Mouse (Mus musculus): ENCODE data around the gene Fkbp5.
"Not testable (repeated sequence)": the region's sequence is repeated elsewhere in the genome, so short reads cannot be mapped to it uniquely, and the experiment has no call there.

The Fkbp5 gene

DNA sequence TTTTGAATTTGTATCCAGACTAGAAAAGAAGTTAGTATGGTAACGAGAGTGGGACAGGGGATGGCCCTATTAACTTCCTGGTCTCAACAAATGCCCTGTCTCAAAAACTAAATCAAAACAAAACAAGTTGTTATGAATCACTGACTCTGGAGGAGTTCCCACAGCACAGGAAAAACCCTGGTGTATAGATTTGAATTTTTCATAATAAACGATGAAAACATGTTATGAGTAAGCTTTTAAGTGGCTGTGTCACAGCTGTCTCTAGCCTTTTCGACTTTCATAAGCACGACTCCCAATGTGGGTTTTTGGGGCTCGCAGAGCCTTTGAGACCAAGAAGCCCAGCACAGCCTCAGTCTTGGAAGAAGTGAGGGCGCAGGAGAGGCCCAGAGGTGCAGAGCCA, 89.7 kb downstream of the Fkbp5 start:
- in situ Hi-C loops (cut with MboI; ENCODE audit: low sequenced_read_pairs): no loop called here

DNA sequence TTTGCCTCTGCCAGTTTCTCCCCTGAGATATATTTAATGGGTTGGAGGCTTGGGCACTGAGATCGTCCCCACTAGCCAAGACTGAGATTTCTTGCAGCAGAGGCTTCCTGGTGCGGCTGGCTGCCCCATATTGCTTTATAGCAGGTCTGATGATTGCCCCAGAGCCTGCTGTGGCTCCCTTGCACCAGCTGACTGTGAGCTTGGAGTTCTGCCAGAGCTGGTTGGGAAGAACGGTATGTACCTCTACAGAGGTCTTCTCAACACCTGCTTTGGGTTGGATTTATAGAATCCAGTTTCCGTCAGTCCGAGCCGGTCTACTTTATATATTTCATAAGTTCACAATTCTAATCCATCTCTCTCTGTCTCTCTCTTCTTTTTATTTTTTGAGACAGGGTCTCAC, 93.0 kb downstream of the Fkbp5 start:
- in situ Hi-C loops (cut with MboI; ENCODE audit: low sequenced_read_pairs): no loop called here

DNA sequence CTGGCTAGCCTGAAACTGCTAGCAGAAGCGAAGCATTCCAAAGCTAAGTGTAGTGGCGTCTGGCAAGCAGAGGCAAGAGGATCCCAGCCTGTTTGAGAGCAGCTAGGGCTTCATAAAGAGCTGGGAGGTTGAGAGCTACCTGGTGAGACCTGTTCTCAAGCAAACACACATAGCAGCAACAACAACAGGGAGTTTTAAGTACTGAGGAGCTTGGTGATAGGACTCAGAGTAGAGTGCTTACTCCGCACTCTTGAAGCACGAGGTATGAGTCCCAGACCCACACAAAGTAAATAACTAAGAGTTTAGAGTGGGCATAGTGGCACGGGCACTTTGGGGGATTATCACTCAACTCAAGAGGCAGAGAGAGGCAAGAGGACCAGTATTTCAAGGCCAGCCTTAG, 96.3 kb downstream of the Fkbp5 start:
- in situ Hi-C loops (cut with MboI; ENCODE audit: low sequenced_read_pairs): no loop called here

DNA sequence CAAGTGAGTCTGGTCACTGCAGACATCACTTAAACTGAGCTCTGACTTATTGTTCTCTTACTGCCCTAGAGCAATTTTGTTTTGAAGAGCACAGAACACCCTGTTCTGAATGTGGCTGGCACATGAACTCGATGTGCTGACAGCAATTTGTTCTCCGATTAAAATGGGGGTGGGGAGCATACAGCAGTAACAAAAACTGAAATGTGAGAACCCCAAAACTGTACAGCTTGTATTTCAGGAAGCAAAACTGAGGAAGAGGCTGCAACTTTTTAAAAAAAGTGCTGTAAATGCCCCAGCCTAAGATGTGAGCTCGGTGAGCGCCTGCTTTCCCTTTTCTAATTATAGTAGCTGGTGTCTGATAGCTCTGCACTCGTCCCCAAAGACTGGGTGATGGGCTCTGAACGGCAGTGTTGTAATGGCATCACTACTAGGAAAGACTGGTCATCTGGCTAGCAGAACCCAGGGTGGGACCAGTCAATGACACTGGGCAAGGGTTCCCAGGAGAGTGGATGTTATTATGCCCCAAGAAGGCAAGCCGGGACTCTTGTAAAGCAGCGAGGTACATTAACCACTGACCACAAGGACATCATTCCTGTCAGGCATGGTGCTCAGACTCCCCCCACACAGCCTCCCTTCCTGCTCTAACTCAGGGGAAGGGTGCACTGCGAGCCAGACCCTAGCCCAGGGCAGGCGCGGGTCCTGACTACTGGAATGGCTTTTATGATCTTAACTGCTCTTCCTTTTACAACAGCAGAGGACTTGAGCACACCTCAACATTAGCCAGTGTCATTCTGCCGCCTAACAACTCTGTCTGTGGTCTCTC, 96.9 kb downstream of the Fkbp5 start:
- in situ Hi-C loops (cut with MboI; ENCODE audit: low sequenced_read_pairs): no loop called here

DNA sequence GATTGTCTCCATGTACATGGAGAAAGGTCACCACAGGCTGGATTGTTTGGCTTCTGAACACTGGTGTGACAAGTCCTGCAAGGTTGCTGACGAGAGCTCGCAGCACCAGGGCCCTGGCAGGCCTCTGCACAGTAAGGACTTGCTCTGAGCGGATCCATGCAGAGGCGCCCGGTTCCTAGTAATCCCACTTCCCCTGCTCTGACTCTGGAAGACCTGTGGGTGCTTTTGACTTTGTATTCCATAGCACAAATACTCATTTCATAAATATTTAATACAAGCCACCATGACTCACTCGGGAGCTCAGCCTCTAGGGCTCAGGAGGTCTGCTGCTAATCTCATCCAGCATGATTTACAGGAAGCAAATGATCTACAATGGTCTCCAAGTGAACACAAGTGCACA, 97.7 kb downstream of the Fkbp5 start:
- in situ Hi-C loops (cut with MboI; ENCODE audit: low sequenced_read_pairs): loop anchor here (10.0 kb wide), 1 partner anchor 105 kb away; no protein-coding TSS in a partner anchor

DNA sequence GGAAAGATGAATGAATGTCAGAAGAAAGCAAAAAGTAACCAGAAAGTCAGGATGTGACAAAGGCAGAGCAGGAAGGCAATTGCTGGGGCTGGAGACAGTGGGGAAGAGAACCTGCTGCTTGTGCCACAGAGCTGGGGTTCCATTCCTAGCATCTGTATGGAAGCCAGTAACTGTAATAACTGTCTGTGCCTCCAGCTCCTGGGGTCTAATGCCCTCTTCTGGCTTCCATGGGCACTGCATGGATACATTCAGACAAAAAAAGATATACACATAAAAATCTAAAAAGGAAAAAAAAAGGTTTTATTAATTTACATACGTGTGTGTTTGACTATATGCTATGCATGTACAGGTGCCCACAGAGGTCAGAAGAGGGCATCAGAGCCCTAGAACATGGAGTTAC, 98.4 kb downstream of the Fkbp5 start:
- in situ Hi-C loops (cut with MboI; ENCODE audit: low sequenced_read_pairs): loop anchor here (10.0 kb wide), 1 partner anchor 106 kb away; no protein-coding TSS in a partner anchor

DNA sequence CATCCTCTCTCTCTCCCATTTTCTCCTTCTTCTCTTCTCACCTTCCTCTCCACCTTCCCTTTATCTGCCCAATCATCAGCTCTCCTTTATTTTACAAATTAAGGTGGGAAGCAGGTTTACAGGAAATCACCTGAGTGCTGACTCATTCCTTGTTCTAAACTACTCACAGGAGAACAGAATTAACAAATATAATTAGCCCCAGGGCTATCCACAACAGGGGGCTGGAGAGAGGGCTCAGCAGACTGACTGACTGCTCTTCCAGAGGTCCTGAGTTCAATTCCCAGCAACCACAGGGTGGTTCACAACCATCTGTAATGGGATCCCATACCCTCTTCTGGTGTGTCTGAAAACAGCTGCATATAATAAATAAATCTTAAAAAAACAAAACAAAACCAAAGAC, 98.8 kb downstream of the Fkbp5 start:
- in situ Hi-C loops (cut with MboI; ENCODE audit: low sequenced_read_pairs): loop anchor here (10.0 kb wide), 1 partner anchor 106 kb away; no protein-coding TSS in a partner anchor

DNA sequence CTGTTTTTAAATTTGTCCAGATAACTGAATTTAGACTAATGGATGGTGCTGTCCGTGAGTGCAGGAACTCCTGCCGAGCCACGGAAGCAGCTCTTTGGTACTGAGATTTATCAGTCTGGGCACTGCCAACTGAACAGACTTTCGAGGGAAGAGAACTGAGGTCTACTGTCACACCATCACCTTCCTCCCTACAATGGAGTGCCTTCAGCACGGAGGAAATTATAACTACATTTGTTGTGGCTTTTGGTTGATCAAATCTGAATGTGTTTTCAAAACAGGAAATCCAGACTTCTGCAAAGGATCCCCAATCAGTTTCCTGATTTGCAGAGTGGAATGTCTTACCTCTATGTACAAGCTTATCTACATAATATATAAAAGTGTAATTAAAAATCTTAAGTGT, 99.6 kb downstream of the Fkbp5 start:
- in situ Hi-C loops (cut with MboI; ENCODE audit: low sequenced_read_pairs): loop anchor here (10.0 kb wide), 1 partner anchor 107 kb away; no protein-coding TSS in a partner anchor

DNA sequence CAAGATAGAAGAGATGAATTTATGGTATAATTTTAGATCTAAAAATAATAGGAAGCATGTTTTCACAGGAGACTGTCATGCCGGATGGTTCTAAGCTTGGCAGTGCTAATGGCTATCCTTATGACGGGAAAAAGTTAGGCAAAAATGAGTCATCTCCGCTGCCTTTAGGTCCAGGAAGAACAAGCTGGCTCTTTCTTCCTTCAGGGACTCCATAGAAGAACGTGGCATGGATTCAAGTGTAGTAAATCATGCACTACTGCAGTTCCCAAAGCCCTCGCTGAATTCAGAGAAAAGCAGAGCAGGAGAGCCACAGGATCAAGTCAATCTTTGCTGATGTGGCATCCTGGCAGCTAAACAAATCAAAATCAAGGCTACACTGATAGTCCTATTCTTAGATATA, 102.1 kb downstream of the Fkbp5 start:
- in situ Hi-C loops (cut with MboI; ENCODE audit: low sequenced_read_pairs): loop anchor here (10.0 kb wide), 1 partner anchor 110 kb away; no protein-coding TSS in a partner anchor

DNA sequence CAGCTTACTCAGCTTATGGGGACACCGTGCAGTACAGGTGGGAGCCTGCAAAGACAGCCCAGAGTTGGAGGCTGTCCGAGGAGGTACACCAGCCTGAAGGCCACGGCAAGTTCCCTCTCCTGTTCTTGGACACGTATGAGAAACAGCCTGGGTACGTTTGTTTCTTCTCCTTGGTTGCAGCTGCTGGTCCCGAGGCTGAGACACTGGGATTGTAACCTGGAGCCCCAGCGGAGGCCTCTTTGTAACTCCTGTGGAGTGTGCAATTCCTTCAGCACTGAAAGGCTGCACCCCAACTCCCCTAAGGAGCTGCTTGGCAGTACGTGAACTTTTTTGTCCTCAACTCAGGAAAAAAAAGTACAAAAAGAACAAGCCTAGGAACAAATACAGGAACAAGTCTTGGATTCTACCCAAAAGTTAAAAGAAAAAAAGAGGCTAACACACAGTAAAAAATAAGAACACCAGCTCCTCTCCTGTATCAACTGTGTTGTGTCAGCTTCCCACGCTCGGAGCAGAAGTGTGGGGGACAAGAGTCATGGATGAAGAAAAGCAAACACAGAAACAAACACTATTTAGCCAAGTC, 105.9 kb downstream of the Fkbp5 start:
- in situ Hi-C loops (cut with MboI; ENCODE audit: low sequenced_read_pairs): loop anchor here (10.0 kb wide), 1 partner anchor 113 kb away; no protein-coding TSS in a partner anchor

DNA sequence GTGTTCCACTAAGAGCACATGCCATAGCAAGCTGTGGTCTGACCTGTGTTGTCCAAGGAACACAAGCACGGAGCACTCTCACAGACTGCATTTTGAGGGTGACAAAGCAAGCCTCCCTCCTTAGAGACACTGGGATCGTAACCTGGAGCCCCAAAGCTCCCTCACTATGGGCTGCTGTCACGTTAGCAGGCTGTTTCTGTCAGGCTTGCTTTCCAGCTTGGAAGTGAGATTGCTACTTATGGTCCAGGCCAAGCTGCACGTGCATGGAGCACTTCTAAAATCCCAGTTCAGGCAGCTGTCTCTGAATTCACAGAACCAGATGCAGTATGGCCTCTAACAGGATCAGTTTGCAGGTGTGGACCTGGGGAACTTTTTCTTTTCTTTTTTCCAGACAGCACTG, 106.6 kb downstream of the Fkbp5 start:
- in situ Hi-C loops (cut with MboI; ENCODE audit: low sequenced_read_pairs): loop anchor here (10.0 kb wide), 1 partner anchor 114 kb away; no protein-coding TSS in a partner anchor

DNA sequence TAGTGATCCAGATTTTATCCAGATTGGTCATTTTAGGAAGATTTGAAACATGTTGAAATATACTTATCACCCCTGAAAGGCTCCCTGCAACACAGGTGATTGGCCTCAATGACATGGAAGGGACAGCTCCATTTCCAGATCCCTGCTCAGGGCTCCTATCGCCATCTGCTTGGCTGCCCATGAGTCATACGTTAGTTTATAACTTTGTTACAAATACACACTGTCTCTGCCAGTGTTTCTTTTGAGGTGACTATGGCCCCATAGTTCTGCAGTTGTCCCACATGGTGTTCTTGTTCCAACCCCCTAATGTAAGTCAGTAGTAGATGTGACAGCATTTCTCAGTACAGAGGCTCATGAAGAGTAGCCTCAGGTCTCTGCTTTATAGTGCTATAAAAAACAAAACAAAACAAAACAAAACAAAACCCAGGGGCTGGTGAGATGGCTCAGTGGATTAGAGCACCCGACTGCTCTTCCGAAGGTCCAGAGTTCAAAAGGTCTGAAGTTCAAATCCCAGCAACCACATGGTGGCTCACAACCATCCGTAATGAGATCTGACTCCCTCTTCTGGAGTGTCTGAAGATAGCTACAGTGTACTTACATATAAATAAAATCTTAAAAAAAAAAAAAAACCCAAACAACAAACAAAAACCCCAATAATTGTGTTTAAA, 108.9 kb downstream of the Fkbp5 start:
- in situ Hi-C loops (cut with MboI; ENCODE audit: low sequenced_read_pairs): no loop called here

DNA sequence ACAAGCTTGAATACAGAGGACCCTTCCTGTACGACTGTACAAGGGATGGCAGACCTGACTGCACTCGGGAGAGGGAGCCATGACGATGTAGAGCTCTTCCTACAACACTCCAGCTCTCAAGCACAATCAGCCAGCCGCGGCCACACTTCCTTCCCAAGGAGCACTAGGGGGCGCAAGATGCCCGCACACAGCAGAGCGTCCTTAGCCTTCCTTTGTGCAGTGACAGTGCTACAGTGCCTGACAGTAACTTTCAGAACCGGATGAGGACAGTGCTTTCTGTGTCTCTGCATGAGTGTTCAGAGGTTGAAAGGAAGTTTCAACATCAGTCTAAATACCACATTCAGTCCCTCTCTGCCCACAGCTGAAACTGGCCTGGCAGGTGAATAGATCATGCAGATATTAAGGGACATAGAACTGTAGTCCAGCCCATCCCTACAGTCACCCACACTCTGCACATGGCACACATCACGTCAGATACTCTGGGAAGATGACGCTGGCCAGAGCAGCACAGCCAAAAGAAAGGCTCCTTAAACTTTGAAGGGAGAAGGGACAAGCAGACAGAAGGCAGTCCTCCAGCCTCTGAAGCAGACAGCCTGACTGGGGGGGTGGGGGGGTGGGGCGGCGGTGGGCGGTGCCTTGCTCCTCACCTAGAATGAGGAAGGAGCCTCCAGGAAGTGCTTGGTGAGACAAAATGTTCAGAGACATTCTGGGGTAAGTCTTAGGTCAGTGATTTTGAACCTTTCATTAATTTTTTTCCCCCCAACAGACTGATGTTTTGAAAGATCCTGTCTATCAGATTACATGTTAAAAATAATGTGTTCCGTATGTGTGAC, 109.7 kb downstream of the Fkbp5 start:
- in situ Hi-C loops (cut with MboI; ENCODE audit: low sequenced_read_pairs): no loop called here

DNA sequence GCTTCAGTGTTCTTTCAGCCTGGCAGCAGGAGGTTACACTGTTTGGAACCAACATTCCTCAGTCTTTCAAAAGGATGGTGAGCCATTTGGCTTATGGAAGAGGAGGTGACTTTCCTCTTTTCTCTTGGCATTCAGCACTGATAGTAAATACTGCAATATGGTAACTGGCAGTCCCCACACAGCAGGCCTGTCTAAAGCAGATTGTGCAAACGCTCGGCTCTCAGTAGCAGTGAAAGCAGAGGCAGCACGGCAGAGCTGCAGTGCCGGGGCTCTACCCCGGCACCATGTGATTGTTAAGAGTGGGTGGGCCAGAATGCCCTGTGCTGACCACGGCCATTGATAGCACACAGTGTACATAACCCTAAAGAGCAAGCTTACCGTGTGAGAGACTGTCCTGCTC, 110.9 kb downstream of the Fkbp5 start:
- in situ Hi-C loops (cut with MboI; ENCODE audit: low sequenced_read_pairs): no loop called here

DNA sequence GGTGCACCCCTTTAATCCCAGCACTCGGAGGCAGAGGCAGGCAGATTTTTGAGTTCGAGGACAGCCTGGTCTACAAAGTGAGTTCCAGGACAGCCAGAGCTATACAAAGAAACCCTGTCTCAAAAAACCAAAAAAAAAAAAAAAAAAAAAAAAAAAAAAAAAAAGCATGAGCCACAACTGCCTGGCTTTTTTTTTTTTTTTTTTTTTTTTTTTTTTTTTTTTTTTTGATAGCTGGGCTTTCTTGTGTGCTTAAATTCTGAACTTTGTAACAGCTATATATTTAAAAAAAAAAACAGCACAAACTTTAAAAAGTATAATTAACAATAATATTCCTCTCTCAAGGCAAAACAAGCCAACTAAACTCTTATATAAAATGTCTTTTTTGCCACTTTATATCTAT, 112.6 kb downstream of the Fkbp5 start:
- in situ Hi-C loops (cut with MboI; ENCODE audit: low sequenced_read_pairs): not testable (repeated sequence)

DNA sequence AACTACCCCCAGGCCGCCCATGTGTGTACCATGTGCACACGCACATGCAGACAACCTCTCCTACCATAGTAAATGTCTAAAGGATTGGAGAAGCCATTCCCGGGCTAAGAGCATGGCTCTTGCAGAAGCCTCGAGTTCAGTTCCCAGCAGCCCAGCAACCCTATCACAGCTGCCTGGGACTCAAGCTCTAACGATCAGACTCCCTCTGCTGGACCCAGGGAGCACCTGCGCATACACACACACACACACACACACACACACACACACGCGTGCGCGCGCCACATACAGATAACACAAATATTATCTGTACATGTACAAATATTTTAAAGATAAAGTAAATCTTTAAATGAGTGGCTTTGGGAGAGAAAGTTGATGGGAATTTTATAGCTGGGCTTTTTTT, 113.0 kb downstream of the Fkbp5 start:
- in situ Hi-C loops (cut with MboI; ENCODE audit: low sequenced_read_pairs): no loop called here

DNA sequence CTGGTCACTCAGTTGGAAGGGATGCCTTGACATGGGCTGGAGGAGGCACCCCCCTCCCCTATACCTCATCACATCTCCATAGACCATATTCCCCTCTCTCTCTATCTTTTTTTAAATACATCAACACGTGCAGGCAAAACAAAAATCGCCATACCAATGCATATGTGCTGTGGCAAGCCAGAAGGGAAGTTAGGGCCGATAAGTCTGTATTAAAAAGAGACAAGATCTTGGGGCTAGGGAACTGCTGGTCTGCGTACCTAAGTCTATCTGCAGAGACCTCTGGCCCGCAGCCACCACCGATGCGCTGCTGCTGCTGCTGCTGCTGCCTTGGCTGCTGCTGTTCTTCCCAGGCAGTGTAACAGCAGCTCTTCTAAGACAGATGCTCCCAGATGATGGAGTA, 122.3 kb downstream of the Fkbp5 start:
- in situ Hi-C loops (cut with MboI; ENCODE audit: low sequenced_read_pairs): no loop called here

DNA sequence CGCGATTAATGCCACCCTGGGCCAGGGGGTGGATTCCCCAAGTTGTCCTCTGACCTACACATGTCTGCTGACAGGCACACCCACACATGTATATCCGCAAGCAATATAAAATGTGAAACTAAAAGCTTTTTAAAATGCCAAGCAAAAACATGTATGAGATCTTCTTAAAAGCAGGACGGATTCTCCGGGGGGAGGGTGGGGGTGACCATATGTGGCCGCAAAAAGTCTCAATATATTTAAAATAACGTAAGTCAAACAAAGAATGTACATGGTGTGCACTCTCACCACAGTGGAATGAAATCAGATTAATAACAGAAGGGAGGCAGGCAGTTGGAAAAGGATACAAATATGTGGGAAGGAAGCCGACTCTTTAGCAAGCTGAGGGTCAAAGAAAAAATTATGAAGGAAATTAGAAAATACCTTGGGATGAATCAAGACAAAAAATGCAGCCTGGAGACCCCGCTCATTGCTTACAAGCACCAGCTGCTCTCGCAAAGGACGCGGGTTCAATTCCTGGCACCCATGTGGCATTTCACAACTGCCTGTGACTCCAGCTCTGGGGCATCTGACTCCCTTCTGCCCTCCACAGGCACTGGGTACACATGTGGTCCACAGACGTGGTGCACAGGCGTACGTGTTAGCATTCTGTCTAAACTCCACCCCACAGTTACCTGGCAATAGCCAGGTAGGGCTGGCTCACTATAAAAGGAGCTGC, 123.1 kb downstream of the Fkbp5 start:
- in situ Hi-C loops (cut with MboI; ENCODE audit: low sequenced_read_pairs): no loop called here

DNA sequence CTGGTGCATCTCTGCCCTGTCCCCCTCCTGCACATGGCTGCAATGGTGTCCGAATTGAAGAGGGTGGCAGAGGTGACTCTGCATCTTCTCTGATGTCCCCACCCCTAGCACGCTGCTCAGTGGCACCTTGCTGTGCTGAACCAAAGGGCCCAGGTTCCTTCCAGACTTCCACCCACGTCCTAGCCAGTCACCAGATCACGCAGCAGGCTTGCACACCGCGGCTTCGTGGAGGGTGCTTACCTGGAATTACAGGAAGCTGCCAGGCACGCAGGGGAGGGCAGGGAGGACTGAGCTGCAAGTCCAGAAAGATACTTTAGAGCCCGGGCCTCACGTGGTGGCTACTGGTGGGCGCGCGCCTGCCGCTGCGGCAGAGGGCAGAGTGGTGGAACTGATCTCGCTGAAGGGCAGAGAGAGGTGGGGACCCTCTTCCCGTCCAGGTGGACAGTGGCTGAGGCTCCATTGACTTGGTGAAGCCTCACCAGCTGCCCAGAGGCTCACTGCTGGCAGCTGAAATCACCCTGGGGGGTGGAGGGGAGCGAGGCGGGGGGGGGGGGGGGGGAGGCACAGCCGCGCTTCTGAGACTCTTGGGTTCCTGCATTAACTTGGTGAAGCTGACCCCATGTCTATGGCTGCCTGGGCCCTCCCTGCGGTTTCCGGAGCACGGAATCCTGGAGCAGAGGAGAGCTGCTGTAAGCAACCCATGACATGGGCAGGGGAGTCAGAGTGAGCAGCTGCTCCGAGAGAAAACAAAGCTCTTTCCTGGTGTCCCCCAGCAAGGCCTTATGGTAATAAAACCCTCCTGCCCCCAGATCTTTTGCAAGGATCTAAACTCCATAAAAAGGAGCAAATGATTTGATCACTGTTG, 125.5 kb downstream of the Fkbp5 start:
- in situ Hi-C loops (cut with MboI; ENCODE audit: low sequenced_read_pairs): no loop called here
